Mouse (Mus musculus): ENCODE measurements around the gene Ddx19b. TPM values are rescaled to one million over a fixed set of nuclear protein-coding genes. Genes with fewer than 3 reads are reported as not detected.

Ddx19b gene
- polyA plus RNA-seq, 2 experiments, result 2.4 to 3.0 TPM

- Histone ChIP-seq H3K36me3 (replicated peaks; ENCODE audit: control insufficient read depth, insufficient read depth, low read depth) (peaks cover 49% of the 10 kb centered on the region), H3K4me3 (ENCODE audit: insufficient read depth in 1 of 2, low read depth in 2 of 2, low read length in 2 of 2) (no peak overlapping the region), H3K4me2 (ENCODE audit: low read depth) (no peak overlapping the region), H3K9me3 (ENCODE audit: control insufficient read depth, low read length) (no peaks in the 10 kb centered on the region), H3K27ac (no peak overlapping the region), H3K27me3 (ENCODE audit: control insufficient read depth, insufficient read depth, low read length) (no peaks in the 10 kb centered on the region), H3K4me1 (replicated peaks; ENCODE audit: control insufficient read depth in 2 of 2, insufficient read depth in 2 of 2, low read length in 1 of 2) (peaks cover 0 to 6% of the 10 kb centered on the region in 2 experiments; a peak in 3 of 4 replicates), H3K9ac (replicated peaks) (no peak overlapping the region)
- ATAC-seq (ENCODE audit: insufficient read depth), result no peak
- TF ChIP-seq CTCF (IDR thresholded peaks at IDR 0.05; ENCODE audit: low read depth), result no peak
- 81% methylated on average over 8 of the region's 8 CpGs for WGBS (ENCODE audit: insufficient replicate concordance)
- DNase-seq (ENCODE audit: low read depth in 3 of 3, low spot score in 3 of 3), result no peak
Observed at GRCm38 (mm10) chr8:110966586-110966985, 65.0 kb downstream of the Ddx19b start.

- Histone ChIP-seq H3K27ac (no peak overlapping the region), H3K9ac (replicated peaks) (no peak overlapping the region), H3K9me3 (ENCODE audit: control insufficient read depth, low read length) (no peaks in the 10 kb centered on the region), H3K4me2 (ENCODE audit: low read depth) (no peak overlapping the region), H3K4me3 (ENCODE audit: insufficient read depth in 1 of 2, low read depth in 2 of 2, low read length in 2 of 2) (no peak overlapping the region), H3K4me1 (replicated peaks; ENCODE audit: control insufficient read depth in 2 of 2, insufficient read depth in 2 of 2, low read length in 1 of 2) (peaks cover 0 to 3% of the 10 kb centered on the region in 2 experiments; a peak in 3 of 4 replicates), H3K27me3 (ENCODE audit: control insufficient read depth, insufficient read depth, low read length) (no peaks in the 10 kb centered on the region), H3K36me3 (replicated peaks; ENCODE audit: control insufficient read depth, insufficient read depth, low read depth) (peaks cover 49% of the 10 kb centered on the region)
- ATAC-seq (ENCODE audit: insufficient read depth), result no peak
- 53% methylated on average over 7 of the region's 7 CpGs for WGBS (ENCODE audit: insufficient replicate concordance)
- TF ChIP-seq CTCF (IDR thresholded peaks at IDR 0.05; ENCODE audit: low read depth) (no peak), EP300 (IDR thresholded peaks at IDR 0.05; ENCODE audit: low read depth) (no peak)
- DNase-seq (ENCODE audit: low read depth in 3 of 3, low spot score in 3 of 3), result peak in 1 of 3 experiments; percentile 19
Observed at GRCm38 (mm10) chr8:110965594-110965993, 66.0 kb downstream of the Ddx19b start.

GRCm38 (mm10) chr8:110964666-110965065, 66.9 kb downstream of the Ddx19b start:
- Histone ChIP-seq H3K27me3 (ENCODE audit: control insufficient read depth, insufficient read depth, low read length) (no peaks in the 10 kb centered on the region), H3K4me1 (replicated peaks; ENCODE audit: control insufficient read depth in 2 of 2, insufficient read depth in 2 of 2, low read length in 1 of 2) (0 out of 4 replicates have a peak, but pooled peaks cover 0 to 2% of the 10 kb centered on the region in 2 experiments), H3K27ac (no peak overlapping the region), H3K36me3 (replicated peaks; ENCODE audit: control insufficient read depth, insufficient read depth, low read depth) (peaks cover 54% of the 10 kb centered on the region), H3K9me3 (ENCODE audit: control insufficient read depth, low read length) (no peaks in the 10 kb centered on the region), H3K9ac (replicated peaks) (no peak overlapping the region), H3K4me3 (ENCODE audit: insufficient read depth in 1 of 2, low read depth in 2 of 2, low read length in 2 of 2) (no peak overlapping the region), H3K4me2 (ENCODE audit: low read depth) (no peak overlapping the region)
- TF ChIP-seq CTCF (IDR thresholded peaks at IDR 0.05; ENCODE audit: low read depth) (no peak), EP300 (IDR thresholded peaks at IDR 0.05; ENCODE audit: low read depth) (no peak)
- no peak for ATAC-seq (ENCODE audit: insufficient read depth)
- 80% methylated on average over 7 of the region's 7 CpGs for WGBS (ENCODE audit: insufficient replicate concordance)
- no peak for DNase-seq (ENCODE audit: low read depth in 3 of 3, low spot score in 3 of 3)

- no peak for ATAC-seq (ENCODE audit: insufficient read depth)
- Histone ChIP-seq H3K27me3 (ENCODE audit: control insufficient read depth, insufficient read depth, low read length) (no peaks in the 10 kb centered on the region), H3K27ac (no peak overlapping the region), H3K9me3 (ENCODE audit: control insufficient read depth, low read length) (no peaks in the 10 kb centered on the region), H3K4me3 (ENCODE audit: insufficient read depth in 1 of 2, low read depth in 2 of 2, low read length in 2 of 2) (no peak overlapping the region), H3K9ac (replicated peaks) (no peak overlapping the region), H3K4me1 (replicated peaks; ENCODE audit: control insufficient read depth in 2 of 2, insufficient read depth in 2 of 2, low read length in 1 of 2) (no peaks in the 10 kb centered on the region), H3K4me2 (ENCODE audit: low read depth) (no peak overlapping the region), H3K36me3 (replicated peaks; ENCODE audit: control insufficient read depth, insufficient read depth, low read depth) (peaks cover 46% of the 10 kb centered on the region)
- DNase-seq (ENCODE audit: low read depth in 3 of 3, low spot score in 3 of 3), result no peak
- 85% methylated on average over 2 of the region's 2 CpGs for WGBS (ENCODE audit: insufficient replicate concordance)
- TF ChIP-seq CTCF (IDR thresholded peaks at IDR 0.05; ENCODE audit: low read depth) (no peak), EP300 (IDR thresholded peaks at IDR 0.05; ENCODE audit: low read depth) (no peak)
Observed at GRCm38 (mm10) chr8:110963051-110963450, 68.5 kb downstream of the Ddx19b start.

GRCm38 (mm10) chr8:110959906-110960305, 71.6 kb downstream of the Ddx19b start:
- ATAC-seq (ENCODE audit: insufficient read depth) (no peak), DNase-seq (ENCODE audit: low read depth in 3 of 3, low spot score in 3 of 3) (no peak)
- no peaks in the 10 kb centered on the region for H3K9me3 ChIP-seq (ENCODE audit: control insufficient read depth, low read length)
- TF ChIP-seq EP300 (IDR thresholded peaks at IDR 0.05; ENCODE audit: low read depth), result no peak
- no peak for TF ChIP-seq CTCF (IDR thresholded peaks at IDR 0.05; ENCODE audit: low read depth)
- no peaks in the 10 kb centered on the region for H3K4me1 ChIP-seq (replicated peaks; ENCODE audit: control insufficient read depth in 2 of 2, insufficient read depth in 2 of 2, low read length in 1 of 2)
- 88% methylated on average over 6 of the region's 6 CpGs for WGBS (ENCODE audit: insufficient replicate concordance)
- H3K27ac ChIP-seq, result no peak overlapping the region
- H3K4me3 ChIP-seq (ENCODE audit: insufficient read depth in 1 of 2, low read depth in 2 of 2, low read length in 2 of 2), result no peak overlapping the region
- no peak overlapping the region for H3K4me2 ChIP-seq (ENCODE audit: low read depth)
- peaks cover 40% of the 10 kb centered on the region for H3K36me3 ChIP-seq (replicated peaks; ENCODE audit: control insufficient read depth, insufficient read depth, low read depth)
- no peaks in the 10 kb centered on the region for H3K27me3 ChIP-seq (ENCODE audit: control insufficient read depth, insufficient read depth, low read length)
- H3K9ac ChIP-seq (replicated peaks), result no peak overlapping the region

Data from liver, embryonic 14.5 days (tissue).